Mouse (Mus musculus) Patski (cell line): ENCODE results near the gene Stap2. TPM values are rescaled to one million over a fixed set of nuclear protein-coding genes. Genes with fewer than 3 reads are reported as not detected.

ENCODE experiments used
- ATAC-seq: fragments of 100-300 bp; one replicate; pipeline ENCODE4 v1.8.0; 2021
- CTCF ChIA-PET: fragments of 350-600 bp; sonication (Branson Sonifier 250); formaldehyde crosslinking; loops from one replicate; lab custom pipeline; 2022; ENCODE audit warnings: inconsistent platforms; lab: Charles Lee
- POLR2A ChIA-PET: fragments of 350-600 bp; sonication (Branson Sonifier 250); formaldehyde crosslinking; loops from one replicate; lab custom pipeline; 2022; ENCODE audit warnings: antibody characterized with exemption, inconsistent platforms; lab: Charles Lee
- DNase-seq: peaks from one replicate; pipeline ENCODE4 v3.0.0-alpha.2; 2011; ENCODE audit warnings: low read depth, low spot score
- H3K27me3 ChIP-seq: fragments of 371-371 bp; one replicate; pipeline ENCODE4 v1.5.1; 2021
- CTCF ChIP-seq: fragments of 100-300 bp; IDR thresholded peaks from one replicate; pipeline ENCODE4 v1.5.1; 2021
- in situ Hi-C: fragments of 300-500 bp; cut with MboI; formaldehyde crosslinking; loops from 3 replicates; pipeline ENCODE4 v1.11.1; 2018; ENCODE audit warnings: low pct_unique_long_range_greater_than_20kb, mixed read lengths
- polyA plus RNA-seq: library from polyadenylated mRNA; unstranded; gene quantifications from one replicate; pipeline ENCODE4 v1.2.3, GENCODE M21; 2021

The Stap2 gene
- polyA plus RNA-seq, 1 experiment from 2014 or later: 14.2 TPM

DNA sequence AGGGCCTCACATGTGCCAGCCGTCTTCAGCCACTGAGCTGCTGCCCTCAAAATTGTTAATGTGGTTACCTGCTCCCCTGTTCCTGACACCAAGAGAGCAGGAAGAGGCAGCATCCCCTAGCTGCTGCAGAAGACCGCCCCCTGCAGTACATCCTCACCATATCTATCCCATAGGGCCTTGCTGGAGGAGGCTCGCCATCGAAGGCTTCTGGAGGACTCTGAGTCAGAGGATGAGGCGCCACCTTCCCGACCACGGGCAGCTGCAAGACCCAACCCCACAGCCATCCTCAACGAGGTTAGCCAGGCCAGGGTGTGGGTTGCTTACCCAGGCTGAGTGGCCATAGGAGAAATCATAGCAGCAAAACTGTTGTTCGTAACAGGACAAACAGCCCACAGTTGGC lies 40.4 kb downstream of the Stap2 start:
- ChIA-PET POLR2A (no interaction called here), CTCF (interaction anchor here (1.0 kb wide), 1 partner anchor 11 kb away, joined by 3 read pairs; no protein-coding TSS in a partner anchor)
- in situ Hi-C loops: loop anchor here (10.0 kb wide), 1 partner anchor 50 kb away; no protein-coding TSS in a partner anchor
- DNase-seq (no peak), ATAC-seq (no peak)
- no peak for TF ChIP-seq CTCF
- no peaks in the 10 kb centered on the region for H3K27me3 ChIP-seq

- ChIA-PET POLR2A (no interaction called here), CTCF (interaction anchor here (1.0 kb wide), 1 partner anchor 12 kb away, joined by 3 read pairs; no protein-coding TSS in a partner anchor)
- DNase-seq (no peak), ATAC-seq (no peak)
- H3K27me3 ChIP-seq: no peaks in the 10 kb centered on the region
- in situ Hi-C loops: loop anchor here (10.0 kb wide), 1 partner anchor 50 kb away; no protein-coding TSS in a partner anchor
- TF ChIP-seq CTCF: no peak
Measured at GRCm38 (mm10) chr17:55964496-55964895, 40.9 kb downstream of the Stap2 start.

DNA sequence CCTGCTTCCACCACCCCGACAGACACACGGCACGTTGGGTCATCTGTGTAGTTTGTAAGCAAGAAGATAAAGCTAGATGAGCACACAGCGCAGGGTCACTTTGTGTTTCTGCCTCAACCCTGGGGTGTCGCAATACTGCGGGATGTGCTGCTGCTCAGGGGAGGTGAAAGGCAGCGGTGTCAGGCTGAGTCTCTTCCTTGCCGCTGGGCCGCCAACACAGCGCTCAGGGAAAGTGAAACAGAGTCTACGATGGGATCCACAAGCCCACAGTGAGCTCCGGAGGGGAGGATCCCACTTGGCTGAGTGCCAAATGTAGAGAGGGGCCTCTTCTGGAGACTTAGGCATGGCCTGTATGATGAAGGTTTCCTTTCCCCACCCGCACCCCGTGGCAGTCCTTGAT lies 42.2 kb downstream of the Stap2 start:
- CTCF ChIA-PET: interaction anchor here (0.9 kb wide), 1 partner anchor 11 kb away, joined by 3 read pairs; no protein-coding TSS in a partner anchor

GRCm38 (mm10) chr17:55961631-55962030 lies 43.8 kb downstream of the Stap2 start:
- TF ChIP-seq CTCF: no peak
- POLR2A ChIA-PET: no interaction called here
- CTCF ChIA-PET: no interaction called here
- DNase-seq (no peak), ATAC-seq (no peak)
- in situ Hi-C loops: loop anchor here (10.0 kb wide), 1 partner anchor 53 kb away; no protein-coding TSS in a partner anchor
- H3K27me3 ChIP-seq: no peaks in the 10 kb centered on the region

More for the DNA sequence above, 42.2 kb downstream of the Stap2 start:
- in situ Hi-C loops: loop anchor here (10.0 kb wide), 1 partner anchor 52 kb away; no protein-coding TSS in a partner anchor
- ATAC-seq (no peak), DNase-seq (no peak)
- H3K27me3 ChIP-seq: no peaks in the 10 kb centered on the region
- POLR2A ChIA-PET: no interaction called here
- TF ChIP-seq CTCF: no peak

DNA sequence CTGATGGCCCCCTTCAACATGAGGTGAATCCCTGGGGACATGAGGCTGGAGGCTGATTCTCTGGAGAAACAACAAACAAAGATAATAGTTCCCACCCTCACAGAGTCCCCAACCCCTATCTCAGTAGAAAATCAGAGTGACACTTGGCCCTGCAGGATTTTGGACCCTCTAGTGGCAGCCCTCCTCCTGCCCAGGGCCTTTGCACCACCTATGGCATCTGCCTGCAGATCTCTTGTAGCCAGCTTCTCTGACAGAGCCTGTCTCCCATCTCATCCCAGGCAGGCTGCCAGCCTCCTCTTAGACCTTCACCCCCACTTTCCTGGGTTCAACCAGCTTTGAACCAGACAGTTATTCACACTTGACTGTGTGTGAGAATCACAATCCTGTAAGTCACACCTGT lies 44.6 kb downstream of the Stap2 start:
- TF ChIP-seq CTCF: no peak
- ChIA-PET CTCF (no interaction called here), POLR2A (interaction anchor here (1.3 kb wide), 1 partner anchor 16 kb away, joined by 3 read pairs; no protein-coding TSS in a partner anchor)
- ATAC-seq (no peak), DNase-seq (no peak)
- H3K27me3 ChIP-seq: no peaks in the 10 kb centered on the region
- in situ Hi-C loops: loop anchor here (10.0 kb wide), 1 partner anchor 54 kb away; no protein-coding TSS in a partner anchor

DNA sequence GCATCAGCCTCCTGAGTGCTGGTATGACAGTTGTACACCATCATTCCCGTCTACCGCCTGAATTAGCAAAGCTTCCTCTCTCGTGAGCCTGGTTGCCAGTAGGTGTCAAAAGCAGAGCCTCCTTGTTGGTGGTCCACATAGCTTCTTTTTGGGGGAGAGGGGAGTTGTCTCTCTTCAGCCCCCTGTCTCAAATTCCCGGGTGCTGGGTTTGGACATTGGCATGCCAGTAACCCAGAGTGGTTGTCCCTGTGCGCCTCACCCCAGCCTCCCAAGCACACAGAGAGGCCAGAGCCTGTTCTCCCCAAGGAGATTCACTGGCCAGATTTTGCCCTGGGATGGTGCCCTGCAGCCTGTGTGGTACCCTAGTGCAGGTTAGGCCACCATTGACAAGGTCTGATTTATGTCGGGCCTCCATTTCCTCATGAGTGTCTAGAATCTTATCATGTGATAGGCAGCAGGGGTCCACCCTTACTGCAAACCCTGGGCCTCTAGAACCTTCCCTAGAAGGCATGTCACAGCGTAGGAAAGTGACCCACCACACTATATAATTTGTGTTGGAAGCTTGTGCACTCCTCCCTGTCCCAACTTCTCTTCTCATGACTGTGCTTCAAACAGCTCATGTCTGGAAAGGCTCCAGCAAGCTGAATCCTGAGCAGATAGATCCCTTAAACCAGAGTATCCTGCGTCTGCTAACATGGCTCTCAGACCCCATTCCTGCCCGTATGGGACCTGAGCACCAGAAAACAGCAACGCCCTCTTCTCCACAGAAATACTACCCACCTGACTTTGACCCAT lies 45.2 kb downstream of the Stap2 start:
- in situ Hi-C loops: loop anchor here (10.0 kb wide), 1 partner anchor 55 kb away; no protein-coding TSS in a partner anchor
- no peak for ATAC-seq
- no peak for TF ChIP-seq CTCF
- ChIA-PET CTCF (interaction anchor here (0.9 to 1.1 kb wide), 2 partner anchors 72 to 258 kb away, joined by 3 read pairs; no protein-coding TSS in a partner anchor), POLR2A (interaction anchor here (1.3 kb wide), 1 partner anchor 17 kb away, joined by 3 read pairs; no protein-coding TSS in a partner anchor)
- no peak for DNase-seq
- H3K27me3 ChIP-seq: no peaks in the 10 kb centered on the region

GRCm38 (mm10) chr17:55958918-55959728 lies 46.3 kb downstream of the Stap2 start, which contains the start of gene Yju2:
Yju2 (plus strand) TSS chr17:55959099.
- TF ChIP-seq CTCF: no peak
- DNase-seq (peak; percentile 90), ATAC-seq (peak; percentile 97)
- in situ Hi-C loops: no loop called here
- no peaks in the 10 kb centered on the region for H3K27me3 ChIP-seq
- ChIA-PET POLR2A (interaction anchor here (0.7 kb wide), 2 partner anchors 148 to 249 kb away, joined by 3 read pairs; no protein-coding TSS in a partner anchor), CTCF (interaction anchor here (0.8 to 1.1 kb wide), 3 partner anchors 73 to 257 kb away, joined by 3 read pairs; partner anchors contain the start of gene Sh3gl1)

DNA sequence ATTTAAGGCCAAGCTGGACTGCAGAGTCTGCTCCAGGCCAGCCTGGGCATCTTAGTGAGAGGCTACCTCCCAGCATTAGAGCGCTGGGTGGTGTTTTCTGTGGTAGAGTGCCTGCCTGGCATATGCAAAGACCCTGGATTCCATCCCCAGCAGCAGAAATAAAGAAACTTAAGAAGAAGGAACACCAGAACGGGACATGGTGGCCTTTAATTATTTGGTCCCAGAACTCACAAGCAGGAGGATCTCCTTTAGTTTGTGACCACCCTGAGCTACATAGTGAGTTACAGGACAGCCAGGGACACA lies 46.8 kb downstream of the Stap2 start:
- no peak for ATAC-seq
- H3K27me3 ChIP-seq: peaks cover 2% of the 10 kb centered on the region
- no peak for DNase-seq
- no peak for TF ChIP-seq CTCF
- CTCF ChIA-PET: interaction anchor here (0.8 kb wide), 1 partner anchor 78 kb away, joined by 3 read pairs; the partner anchor contains the start of gene Sh3gl1
- in situ Hi-C loops: no loop called here
- POLR2A ChIA-PET: interaction anchor here (0.7 kb wide), 2 partner anchors 149 to 249 kb away, joined by 3 read pairs; no protein-coding TSS in a partner anchor

- CTCF ChIA-PET: interaction anchor here (1.4 to 1.5 kb wide), 2 partner anchors 19 to 256 kb away, joined by 3 to 6 read pairs; no protein-coding TSS in a partner anchor
- peaks cover 4% of the 10 kb centered on the region for H3K27me3 ChIP-seq
- in situ Hi-C loops: no loop called here
- no peak for ATAC-seq
- POLR2A ChIA-PET: interaction anchor here (0.7 kb wide), 2 partner anchors 150 to 250 kb away, joined by 3 read pairs; no protein-coding TSS in a partner anchor
- no peak for DNase-seq
- no peak for TF ChIP-seq CTCF
Measured at GRCm38 (mm10) chr17:55957726-55958583, 47.4 kb downstream of the Stap2 start.
